Mouse (Mus musculus): ENCODE data around the gene Unc119b. TPM values are rescaled to one million over a fixed set of nuclear protein-coding genes. Genes with fewer than 3 reads are reported as not detected.

The Unc119b gene
- polyA plus RNA-seq, 1 experiment = 141 TPM

GRCm38 (mm10) chr5:115124690-115125089 is 10.1 kb downstream of the Unc119b start:
- 92% methylated on average over 6 of the region's 6 CpGs for WGBS

GRCm38 (mm10) chr5:115120978-115121377 is 13.8 kb downstream of the Unc119b start:
- TF ChIP-seq POLR2A (IDR thresholded peaks at IDR 0.05; ENCODE audit: low read depth, low read length) (no peak), CTCF (conservative IDR thresholded peaks at IDR 0.05; ENCODE audit: insufficient read depth, insufficient read length, low read depth, low read length) (no peak)
- Histone ChIP-seq H3K4me3 (ENCODE audit: insufficient read depth, low read depth, low read length) (no peak overlapping the region), H3K36me3 (ENCODE audit: control insufficient read depth, insufficient read depth, low read length) (no peaks in the 10 kb centered on the region), H3K27me3 (replicated peaks; ENCODE audit: control insufficient read depth, insufficient read depth, low read length) (no peaks in the 10 kb centered on the region), H3K27ac (ENCODE audit: insufficient read depth, low read depth, low read length) (no peak overlapping the region), H3K4me1 (ENCODE audit: control insufficient read depth, insufficient read depth, low read length) (peaks cover 8% of the 10 kb centered on the region; the same call in 1 of the 2 replicates)
- WGBS = 68% methylated on average over 5 of the region's 5 CpGs
- DNase-seq = no peak

More at GRCm38 (mm10) chr5:115124690-115125089, 10.1 kb downstream of the Unc119b start:
- TF ChIP-seq POLR2A (IDR thresholded peaks at IDR 0.05; ENCODE audit: low read depth, low read length) = no peak
- no peak for TF ChIP-seq CTCF (conservative IDR thresholded peaks at IDR 0.05; ENCODE audit: insufficient read depth, insufficient read length, low read depth, low read length)
- no peak for DNase-seq
- peaks cover 1% of the 10 kb centered on the region; the same call in 1 of the 2 replicates for H3K36me3 ChIP-seq (ENCODE audit: control insufficient read depth, insufficient read depth, low read length)
- peaks cover 23% of the 10 kb centered on the region for H3K4me1 ChIP-seq (ENCODE audit: control insufficient read depth, insufficient read depth, low read length)
- no peaks in the 10 kb centered on the region for H3K27me3 ChIP-seq (replicated peaks; ENCODE audit: control insufficient read depth, insufficient read depth, low read length)
- H3K4me3 ChIP-seq (ENCODE audit: insufficient read depth, low read depth, low read length) = no peak overlapping the region
- H3K27ac ChIP-seq (ENCODE audit: insufficient read depth, low read depth, low read length) = no peak overlapping the region

- Histone ChIP-seq H3K27me3 (replicated peaks; ENCODE audit: control insufficient read depth, insufficient read depth, low read length) (no peaks in the 10 kb centered on the region), H3K4me3 (ENCODE audit: insufficient read depth, low read depth, low read length) (peak within 1 kb of the TSS; percentile 91), H3K4me1 (ENCODE audit: control insufficient read depth, insufficient read depth, low read length) (0 out of 2 replicates have a peak, but pooled peaks cover 2% of the 10 kb centered on the region), H3K27ac (ENCODE audit: insufficient read depth, low read depth, low read length) (peak within 1 kb of the TSS; percentile 68), H3K36me3 (ENCODE audit: control insufficient read depth, insufficient read depth, low read length) (no peaks in the 10 kb centered on the region)
- WGBS = under 1% methylated on average over 39 of the region's 39 CpGs
- DNase-seq = peak; percentile 94
- TF ChIP-seq POLR2A (IDR thresholded peaks at IDR 0.05; ENCODE audit: low read depth, low read length) = no peak
- no peak for TF ChIP-seq CTCF (conservative IDR thresholded peaks at IDR 0.05; ENCODE audit: insufficient read depth, insufficient read length, low read depth, low read length)
Measured at GRCm38 (mm10) chr5:115118961-115119570, 15.7 kb downstream of the Unc119b start, which contains the start of gene Acads. Acads (minus strand) TSS chr5:115119346.

GRCm38 (mm10) chr5:115117467-115117866 is 17.3 kb downstream of the Unc119b start:
- no peaks in the 10 kb centered on the region for H3K27me3 ChIP-seq (replicated peaks; ENCODE audit: control insufficient read depth, insufficient read depth, low read length)
- no peak for DNase-seq
- H3K4me1 ChIP-seq (ENCODE audit: control insufficient read depth, insufficient read depth, low read length) = 0 out of 2 replicates have a peak, but pooled peaks cover 2% of the 10 kb centered on the region
- no peak overlapping the region for H3K27ac ChIP-seq (ENCODE audit: insufficient read depth, low read depth, low read length)
- H3K4me3 ChIP-seq (ENCODE audit: insufficient read depth, low read depth, low read length) = no peak overlapping the region
- TF ChIP-seq POLR2A (IDR thresholded peaks at IDR 0.05; ENCODE audit: low read depth, low read length) (no peak), CTCF (conservative IDR thresholded peaks at IDR 0.05; ENCODE audit: insufficient read depth, insufficient read length, low read depth, low read length) (no peak)
- H3K36me3 ChIP-seq (ENCODE audit: control insufficient read depth, insufficient read depth, low read length) = no peaks in the 10 kb centered on the region
- 88% methylated on average over 13 of the region's 13 CpGs for WGBS

- Histone ChIP-seq H3K4me1 (ENCODE audit: control insufficient read depth, insufficient read depth, low read length) (0 out of 2 replicates have a peak, but pooled peaks cover 2% of the 10 kb centered on the region), H3K36me3 (ENCODE audit: control insufficient read depth, insufficient read depth, low read length) (no peaks in the 10 kb centered on the region), H3K27me3 (replicated peaks; ENCODE audit: control insufficient read depth, insufficient read depth, low read length) (no peaks in the 10 kb centered on the region), H3K4me3 (ENCODE audit: insufficient read depth, low read depth, low read length) (no peak overlapping the region), H3K27ac (ENCODE audit: insufficient read depth, low read depth, low read length) (no peak overlapping the region)
- no peak for DNase-seq
- TF ChIP-seq CTCF (conservative IDR thresholded peaks at IDR 0.05; ENCODE audit: insufficient read depth, insufficient read length, low read depth, low read length) = no peak
- no peak for TF ChIP-seq POLR2A (IDR thresholded peaks at IDR 0.05; ENCODE audit: low read depth, low read length)
- WGBS = 88% methylated on average over 3 of the region's 3 CpGs
Measured at GRCm38 (mm10) chr5:115116426-115116825, 18.3 kb downstream of the Unc119b start.

- no peaks in the 10 kb centered on the region for H3K36me3 ChIP-seq (ENCODE audit: control insufficient read depth, insufficient read depth, low read length)
- no peak overlapping the region for H3K4me3 ChIP-seq (ENCODE audit: insufficient read depth, low read depth, low read length)
- H3K27me3 ChIP-seq (replicated peaks; ENCODE audit: control insufficient read depth, insufficient read depth, low read length) = no peaks in the 10 kb centered on the region
- H3K4me1 ChIP-seq (ENCODE audit: control insufficient read depth, insufficient read depth, low read length) = 0 out of 2 replicates have a peak, but pooled peaks cover 1% of the 10 kb centered on the region
- DNase-seq = no peak
- no peak overlapping the region for H3K27ac ChIP-seq (ENCODE audit: insufficient read depth, low read depth, low read length)
- TF ChIP-seq CTCF (conservative IDR thresholded peaks at IDR 0.05; ENCODE audit: insufficient read depth, insufficient read length, low read depth, low read length) (no peak), POLR2A (IDR thresholded peaks at IDR 0.05; ENCODE audit: low read depth, low read length) (no peak)
- WGBS = 88% methylated on average over 8 of the region's 8 CpGs
Measured at GRCm38 (mm10) chr5:115114501-115114900, 20.3 kb downstream of the Unc119b start.

GRCm38 (mm10) chr5:115113244-115113643 is 21.5 kb downstream of the Unc119b start:
- Histone ChIP-seq H3K27me3 (replicated peaks; ENCODE audit: control insufficient read depth, insufficient read depth, low read length) (no peaks in the 10 kb centered on the region), H3K27ac (ENCODE audit: insufficient read depth, low read depth, low read length) (no peak overlapping the region), H3K36me3 (ENCODE audit: control insufficient read depth, insufficient read depth, low read length) (no peaks in the 10 kb centered on the region), H3K4me3 (ENCODE audit: insufficient read depth, low read depth, low read length) (no peak overlapping the region), H3K4me1 (ENCODE audit: control insufficient read depth, insufficient read depth, low read length) (no peaks in the 10 kb centered on the region)
- TF ChIP-seq CTCF (conservative IDR thresholded peaks at IDR 0.05; ENCODE audit: insufficient read depth, insufficient read length, low read depth, low read length) = no peak
- TF ChIP-seq POLR2A (IDR thresholded peaks at IDR 0.05; ENCODE audit: low read depth, low read length) = no peak
- DNase-seq = no peak
- 94% methylated on average over 12 of the region's 12 CpGs for WGBS

All from kidney, adult 2 months (tissue).